26 mouse cellular contexts compared by ENCODE assay signal in the genomic region with DNA sequence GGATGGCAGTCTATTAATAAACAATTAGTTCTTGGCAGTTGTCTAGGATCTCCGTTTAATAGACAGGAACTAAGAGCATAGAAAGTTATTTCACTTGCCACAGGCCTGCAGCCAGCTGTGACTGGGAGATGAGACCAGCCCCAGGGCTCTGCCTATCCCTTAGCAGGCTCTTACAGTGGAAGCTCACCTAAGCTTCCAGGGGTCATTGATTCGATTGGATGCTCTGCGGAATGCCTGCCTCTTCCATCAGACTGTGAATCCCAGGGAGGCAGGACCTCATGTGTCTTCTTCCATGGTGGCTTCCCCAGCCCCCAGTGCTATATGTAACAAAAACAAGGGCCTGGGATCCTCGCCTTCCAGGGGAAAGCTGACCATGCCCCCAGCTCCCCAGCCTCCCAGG.
DNase-seq lines count a peak whose midpoint lies in the region; ATAC-seq and TF ChIP-seq lines count a peak whose summit lies in the region.
"Had no signal": no experiment of that assay in that cellular context is flagged by ENCODE, and none has a peak within 500 bp of the region (broad histone marks: within the 10 kb centered on the region; RNA-seq: fewer than 3 reads in every experiment).

No protein-coding gene starts in this region.

- no peak for DNase-seq in hindbrain, postnatal 0 days (ENCODE audit: low spot score)
- DNase-seq in Patski (ENCODE audit: low read depth, low spot score) = no peak
- no peak for DNase-seq in spleen, postnatal 36 days (ENCODE audit: low spot score in 2 of 2)
- DNase-seq in heart, adult 9 months (ENCODE audit: low spot score in 2 of 2) = no peak
- DNase-seq in layer of hippocampus, postnatal 14 days (ENCODE audit: low spot score in 2 of 2) = no peak
- DNase-seq: adrenal gland, postnatal 36 days; cerebellum, adult 9-10 months; gastrocnemius, postnatal 14 days; heart, adult 18-20 months; kidney, adult 8-10 months; kidney, postnatal 10 days; left cerebral cortex, postnatal 4 days; right cerebral cortex, postnatal 25 days; spleen, adult 18-20 months; thymus, postnatal 25 days had no signal

- peaks cover 16% of the 10 kb centered on the region; the same call in 1 of the 2 replicates for H3K9me3 ChIP-seq in hindbrain, embryonic 12.5 days (replicated peaks)
- H3K9me3 ChIP-seq in hindbrain, postnatal 0 days (ENCODE audit: low read length) = 0 out of 2 replicates have a peak, but pooled peaks cover 3% of the 10 kb centered on the region
- H3K9me3 ChIP-seq in forebrain, embryonic 13.5 days (replicated peaks) = peaks cover 23% of the 10 kb centered on the region
- no peaks in the 10 kb centered on the region for H3K9me3 ChIP-seq in hindbrain, embryonic 15.5 days
- H3K9me3 ChIP-seq: liver, embryonic 15.5 days; lung, embryonic 15.5 days had no signal

- WGBS in hindbrain, embryonic 12.5 days = 46% methylated on average over 4 of the region's 4 CpGs
- WGBS in hindbrain, postnatal 0 days = 44% methylated on average over 4 of the region's 4 CpGs
- WGBS in forebrain, embryonic 13.5 days = 18% methylated on average over 4 of the region's 4 CpGs
- 36% methylated on average over 4 of the region's 4 CpGs for WGBS in hindbrain, embryonic 15.5 days

- H3K9ac ChIP-seq in hindbrain, embryonic 12.5 days = no peak overlapping the region
- H3K9ac ChIP-seq in hindbrain, postnatal 0 days (replicated peaks; ENCODE audit: low read length) = no peak overlapping the region
- H3K9ac ChIP-seq in forebrain, embryonic 13.5 days = no peak overlapping the region
- no peak overlapping the region for H3K9ac ChIP-seq in hindbrain, embryonic 15.5 days
- H3K9ac ChIP-seq: embryonic facial prominence, embryonic 15.5 days; heart, embryonic 13.5 days; limb, embryonic 15.5 days; liver, embryonic 15.5 days; lung, embryonic 15.5 days had no signal

- ATAC-seq in hindbrain, embryonic 12.5 days (ENCODE audit: low FRiP score) = peak; percentile 51
- ATAC-seq in hindbrain, postnatal 0 days = no peak
- ATAC-seq in Patski = peak; percentile 44
- ATAC-seq in forebrain, embryonic 13.5 days = peak; percentile 53
- ATAC-seq in hindbrain, embryonic 15.5 days (ENCODE audit: low FRiP score, low read depth) = peak; percentile 32; the same call in 1 of the 2 replicates
- ATAC-seq: CD4-positive, CD25-positive, alpha-beta regulatory T cell, adult 4 months; inflammation-experienced regulatory T-cells, adult 6 months had no signal

- peak overlapping the region; percentile 44; the same call in 1 of the 2 replicates for H3K27ac ChIP-seq in hindbrain, embryonic 12.5 days
- H3K27ac ChIP-seq in hindbrain, postnatal 0 days = no peak overlapping the region
- H3K27ac ChIP-seq in forebrain, embryonic 13.5 days = peak overlapping the region; percentile 92
- peak overlapping the region; percentile 59; the same call in 1 of the 2 replicates for H3K27ac ChIP-seq in hindbrain, embryonic 15.5 days (replicated peaks)
- H3K27ac ChIP-seq: embryonic facial prominence, embryonic 15.5 days; heart, embryonic 13.5 days; limb, embryonic 15.5 days; liver, embryonic 15.5 days; lung, embryonic 15.5 days; macrophage had no signal

- POLR2A ChIA-PET in Patski (lab: Charles Lee) = no interaction called here

- H3K27me3 ChIP-seq in hindbrain, embryonic 12.5 days = no peaks in the 10 kb centered on the region
- H3K27me3 ChIP-seq in hindbrain, postnatal 0 days (ENCODE audit: insufficient read depth, low read length) = no peaks in the 10 kb centered on the region
- no peaks in the 10 kb centered on the region for H3K27me3 ChIP-seq in Patski
- no peaks in the 10 kb centered on the region for H3K27me3 ChIP-seq in forebrain, embryonic 13.5 days
- H3K27me3 ChIP-seq in hindbrain, embryonic 15.5 days = no peaks in the 10 kb centered on the region
- H3K27me3 ChIP-seq: embryonic facial prominence, embryonic 15.5 days; heart, embryonic 13.5 days; limb, embryonic 15.5 days; liver, embryonic 15.5 days; lung, embryonic 15.5 days had no signal

- TF ChIP-seq CTCF in hindbrain, postnatal 0 days (IDR thresholded peaks at IDR 0.05; ENCODE audit: low read depth) = no peak
- TF ChIP-seq CTCF in Patski (IDR thresholded peaks at IDR 0.05) = no peak

- peaks cover 35% of the 10 kb centered on the region for H3K4me1 ChIP-seq in hindbrain, embryonic 12.5 days
- H3K4me1 ChIP-seq in hindbrain, postnatal 0 days (ENCODE audit: insufficient read depth, low read length) = 0 out of 2 replicates have a peak, but pooled peaks cover 4% of the 10 kb centered on the region
- peaks cover 45% of the 10 kb centered on the region for H3K4me1 ChIP-seq in forebrain, embryonic 13.5 days
- peaks cover 26% of the 10 kb centered on the region for H3K4me1 ChIP-seq in hindbrain, embryonic 15.5 days (replicated peaks)
- H3K4me1 ChIP-seq: embryonic facial prominence, embryonic 15.5 days; limb, embryonic 15.5 days; liver, embryonic 15.5 days had no signal

- CTCF ChIA-PET in Patski (lab: Charles Lee) = interaction anchor here (1.4 kb wide), 1 partner anchor 15 kb away, joined by 3 read pairs; no protein-coding TSS in a partner anchor

- H3K4me2 ChIP-seq in hindbrain, embryonic 12.5 days (replicated peaks) = no peak overlapping the region
- H3K4me2 ChIP-seq in hindbrain, postnatal 0 days (ENCODE audit: low read depth, low read length) = no peak overlapping the region
- 0 out of 2 replicates have a peak overlapping the region, but pooled peaks have one; percentile 8 for H3K4me2 ChIP-seq in forebrain, embryonic 13.5 days
- no peak overlapping the region for H3K4me2 ChIP-seq in hindbrain, embryonic 15.5 days
- H3K4me2 ChIP-seq: embryonic facial prominence, embryonic 15.5 days; heart, embryonic 13.5 days; limb, embryonic 15.5 days; liver, embryonic 15.5 days; lung, embryonic 15.5 days had no signal

- no peaks in the 10 kb centered on the region for H3K36me3 ChIP-seq in hindbrain, embryonic 12.5 days
- H3K36me3 ChIP-seq in hindbrain, postnatal 0 days (ENCODE audit: insufficient read depth, low read length) = no peaks in the 10 kb centered on the region
- no peaks in the 10 kb centered on the region for H3K36me3 ChIP-seq in forebrain, embryonic 13.5 days (ENCODE audit: poor library complexity, severe bottlenecking)
- H3K36me3 ChIP-seq in hindbrain, embryonic 15.5 days = no peaks in the 10 kb centered on the region
- H3K36me3 ChIP-seq: embryonic facial prominence, embryonic 15.5 days; heart, embryonic 13.5 days; limb, embryonic 15.5 days; liver, embryonic 15.5 days; lung, embryonic 15.5 days had no signal

- H3K4me3 ChIP-seq in hindbrain, embryonic 12.5 days = no peak overlapping the region
- H3K4me3 ChIP-seq in hindbrain, postnatal 0 days (ENCODE audit: low read length) = no peak overlapping the region
- no peak overlapping the region for H3K4me3 ChIP-seq in forebrain, embryonic 13.5 days
- H3K4me3 ChIP-seq in hindbrain, embryonic 15.5 days = no peak overlapping the region
- H3K4me3 ChIP-seq: embryonic facial prominence, embryonic 15.5 days; heart, embryonic 13.5 days; limb, embryonic 15.5 days; liver, embryonic 15.5 days; lung, embryonic 15.5 days had no signal

- in situ Hi-C loops in Patski (cut with MboI; ENCODE audit: low pct_unique_long_range_greater_than_20kb) = no loop called here
